Mouse (Mus musculus) bone marrow, adult 2 months (tissue): Measurements from ENCODE around the gene Tex21.

Source experiments
- CTCF ChIP-seq: fragments of 200-500 bp; IDR thresholded peaks from 2 replicates; pipeline ENCODE4 v1.5.1; 2011; ENCODE audit warnings: low read length, control low read depth; ENCODE audit not compliant: control insufficient read depth, insufficient read depth
- POLR2A ChIP-seq: fragments of 200-500 bp; IDR thresholded peaks from 2 replicates; pipeline ENCODE4 v1.6.1; 2011; ENCODE audit warnings: low read depth, mild to moderate bottlenecking, control low read depth, low read length, borderline replicate concordance; ENCODE audit not compliant: control insufficient read depth

DNA sequence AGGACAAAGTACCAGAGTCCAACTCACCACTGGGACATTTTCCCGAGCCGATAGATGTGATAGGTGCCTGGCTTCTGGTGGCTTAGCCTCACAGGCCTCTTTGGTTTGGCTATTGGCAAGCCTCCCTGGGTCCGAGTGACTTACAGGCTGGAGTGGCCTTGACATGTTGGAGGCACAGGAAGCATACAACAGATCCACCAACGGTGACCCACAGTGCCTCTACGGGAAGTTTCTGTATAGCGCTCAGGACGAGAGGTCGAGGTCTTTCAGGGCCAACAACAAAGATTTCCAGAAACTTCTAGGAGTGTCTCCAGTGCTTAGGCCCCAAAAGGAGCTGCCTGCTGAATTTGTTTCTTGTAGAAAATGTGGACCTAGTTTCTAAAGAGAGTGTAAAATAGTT, 1.6 kb downstream of the Tex21 start:
- TF ChIP-seq CTCF (no peak), POLR2A (no peak)
